Mouse (Mus musculus): Measurements from ENCODE around the gene Nr1i2. TPM values are rescaled to one million over a fixed set of nuclear protein-coding genes. Genes with fewer than 3 reads are reported as not detected.
A peak's percentile ranks its signal among the peaks of the same experiment; 100 is the strongest.

The Nr1i2 gene
- polyA plus RNA-seq, 1 experiment from 2014 or later = not detected

- no peaks in the 10 kb centered on the region for H3K9me3 ChIP-seq
- peak overlapping the region; percentile 58 for H3K27ac ChIP-seq (replicated peaks)
- no peak overlapping the region for H3K9ac ChIP-seq (replicated peaks)
- 64% methylated on average over 7 of the region's 7 CpGs for WGBS
- H3K4me3 ChIP-seq = no peak overlapping the region
- H3K4me2 ChIP-seq (replicated peaks) = peak overlapping the region; percentile 13; the same call in 1 of the 2 replicates
- H3K4me1 ChIP-seq = peaks cover 13% of the 10 kb centered on the region
- H3K36me3 ChIP-seq = no peaks in the 10 kb centered on the region
- no peak for ATAC-seq (ENCODE audit: low FRiP score, low read depth)
- no peaks in the 10 kb centered on the region for H3K27me3 ChIP-seq
These were observed 13.0 kb upstream of the Nr1i2 start for GRCm38 (mm10) chr16:38307651-38308050.

DNA sequence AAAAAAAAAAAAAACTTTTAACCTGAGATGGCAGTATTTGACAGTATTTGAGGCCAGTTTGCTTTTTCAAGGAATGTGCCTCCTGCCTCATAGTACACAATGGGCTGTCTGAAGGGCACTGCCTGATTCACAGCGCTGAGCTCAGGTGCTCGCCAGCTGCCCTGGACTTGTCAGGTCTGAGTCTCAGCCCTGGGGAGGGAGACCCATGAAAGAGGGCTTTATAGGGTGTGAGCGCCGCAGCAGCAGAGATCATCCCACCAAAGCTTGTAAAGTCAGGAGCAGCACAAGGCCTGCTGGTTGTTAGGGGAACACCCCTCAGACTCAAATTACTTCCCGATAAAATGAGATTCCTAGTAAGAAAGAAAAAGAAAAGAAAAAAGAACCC is 12.6 kb upstream of the Nr1i2 start:
- Histone ChIP-seq H3K4me2 (replicated peaks) (no peak overlapping the region), H3K27ac (replicated peaks) (no peak overlapping the region; the same call in 1 of the 2 replicates), H3K4me1 (peaks cover 13% of the 10 kb centered on the region), H3K27me3 (no peaks in the 10 kb centered on the region), H3K9me3 (no peaks in the 10 kb centered on the region), H3K36me3 (no peaks in the 10 kb centered on the region), H3K9ac (replicated peaks) (no peak overlapping the region), H3K4me3 (no peak overlapping the region)
- 0 out of 2 replicates have a peak, but pooled peaks have one; percentile 56 for ATAC-seq (ENCODE audit: low FRiP score, low read depth)
- 41% methylated on average over 5 of the region's 5 CpGs for WGBS

- peaks cover 13% of the 10 kb centered on the region for H3K4me1 ChIP-seq
- WGBS = 48% methylated on average over 18 of the region's 18 CpGs
- H3K4me3 ChIP-seq = no peak overlapping the region
- no peak overlapping the region for H3K4me2 ChIP-seq (replicated peaks)
- H3K9ac ChIP-seq (replicated peaks) = no peak overlapping the region
- H3K27ac ChIP-seq (replicated peaks) = no peak overlapping the region; the same call in 1 of the 2 replicates
- no peaks in the 10 kb centered on the region for H3K36me3 ChIP-seq
- ATAC-seq (ENCODE audit: low FRiP score, low read depth) = no peak
- H3K9me3 ChIP-seq = no peaks in the 10 kb centered on the region
- H3K27me3 ChIP-seq = no peaks in the 10 kb centered on the region
These were observed 12.1 kb upstream of the Nr1i2 start for GRCm38 (mm10) chr16:38306571-38307220.

DNA sequence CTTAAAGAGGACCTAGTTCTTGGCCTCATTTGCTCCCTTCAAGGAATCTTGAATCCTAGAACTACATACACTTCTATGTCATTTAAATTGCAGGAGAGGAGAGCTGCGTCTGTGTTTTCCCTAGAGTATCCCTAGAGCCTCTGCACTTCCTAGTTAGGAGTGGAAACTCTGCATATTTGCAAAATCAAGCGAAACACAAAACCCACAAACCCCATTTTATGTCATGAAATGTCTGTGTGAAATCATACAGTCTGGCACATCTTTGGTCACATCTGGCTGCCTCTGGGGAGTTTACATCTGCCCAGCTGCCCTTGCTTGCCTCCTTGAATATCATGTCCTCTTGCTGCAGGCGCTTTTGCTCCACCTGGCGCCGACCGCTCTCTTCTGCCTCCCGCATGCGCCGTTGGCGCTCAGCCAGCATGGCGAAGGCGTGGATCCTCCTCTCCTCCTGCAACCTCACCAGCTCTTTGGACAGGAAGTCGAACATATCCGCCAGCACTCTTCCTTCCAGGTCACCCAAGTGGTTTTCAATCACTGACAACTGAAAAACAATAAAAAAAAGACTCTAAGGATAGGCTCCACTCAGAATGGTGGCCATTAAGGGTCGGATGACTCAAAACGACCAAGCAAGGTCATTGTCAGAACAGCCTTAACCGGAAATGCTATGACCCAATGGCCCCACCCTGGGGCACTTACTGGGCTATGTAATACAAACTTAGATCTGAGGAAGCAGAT is 10.0 kb upstream of the Nr1i2 start:
- Histone ChIP-seq H3K9ac (replicated peaks) (no peak overlapping the region), H3K27ac (replicated peaks) (no peak overlapping the region), H3K4me2 (replicated peaks) (no peak overlapping the region), H3K36me3 (no peaks in the 10 kb centered on the region), H3K27me3 (no peaks in the 10 kb centered on the region), H3K4me1 (peaks cover 13% of the 10 kb centered on the region), H3K9me3 (no peaks in the 10 kb centered on the region), H3K4me3 (no peak overlapping the region)
- ATAC-seq (ENCODE audit: low FRiP score, low read depth) = no peak
- WGBS = 83% methylated on average over 17 of the region's 17 CpGs

DNA sequence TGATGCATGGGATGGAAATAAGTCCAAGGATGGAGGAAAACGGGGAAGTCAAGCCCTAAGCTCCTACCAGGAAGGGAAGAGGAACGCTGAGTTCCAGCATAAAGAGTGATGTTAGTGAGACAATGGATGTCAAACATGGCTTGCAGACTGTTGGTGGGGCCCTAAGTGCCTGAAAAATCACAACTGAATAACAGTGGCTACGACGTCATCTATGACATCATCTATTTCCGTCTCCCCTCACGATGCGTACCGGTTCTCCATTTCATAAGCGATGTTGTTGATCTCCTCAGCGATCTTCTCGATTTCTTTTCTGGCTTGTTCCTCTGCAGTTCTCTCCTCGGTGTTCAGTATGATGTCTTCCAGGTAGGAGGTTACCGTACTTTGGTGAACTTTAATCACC is 7.7 kb upstream of the Nr1i2 start:
- Histone ChIP-seq H3K4me3 (no peak overlapping the region), H3K27ac (replicated peaks) (no peak overlapping the region), H3K36me3 (no peaks in the 10 kb centered on the region), H3K4me1 (peaks cover 6% of the 10 kb centered on the region), H3K9me3 (no peaks in the 10 kb centered on the region), H3K9ac (replicated peaks) (no peak overlapping the region), H3K27me3 (no peaks in the 10 kb centered on the region), H3K4me2 (replicated peaks) (no peak overlapping the region)
- no peak for ATAC-seq (ENCODE audit: low FRiP score, low read depth)
- 91% methylated on average over 13 of the region's 13 CpGs for WGBS

- ATAC-seq (ENCODE audit: low FRiP score, low read depth) = no peak
- Histone ChIP-seq H3K27ac (replicated peaks) (no peak overlapping the region), H3K4me1 (no peaks in the 10 kb centered on the region), H3K9ac (replicated peaks) (no peak overlapping the region), H3K27me3 (no peaks in the 10 kb centered on the region), H3K4me2 (replicated peaks) (no peak overlapping the region), H3K9me3 (no peaks in the 10 kb centered on the region), H3K4me3 (no peak overlapping the region), H3K36me3 (no peaks in the 10 kb centered on the region)
- 87% methylated on average over 6 of the region's 6 CpGs for WGBS
These were observed 3.8 kb upstream of the Nr1i2 start for GRCm38 (mm10) chr16:38298410-38298809.

DNA sequence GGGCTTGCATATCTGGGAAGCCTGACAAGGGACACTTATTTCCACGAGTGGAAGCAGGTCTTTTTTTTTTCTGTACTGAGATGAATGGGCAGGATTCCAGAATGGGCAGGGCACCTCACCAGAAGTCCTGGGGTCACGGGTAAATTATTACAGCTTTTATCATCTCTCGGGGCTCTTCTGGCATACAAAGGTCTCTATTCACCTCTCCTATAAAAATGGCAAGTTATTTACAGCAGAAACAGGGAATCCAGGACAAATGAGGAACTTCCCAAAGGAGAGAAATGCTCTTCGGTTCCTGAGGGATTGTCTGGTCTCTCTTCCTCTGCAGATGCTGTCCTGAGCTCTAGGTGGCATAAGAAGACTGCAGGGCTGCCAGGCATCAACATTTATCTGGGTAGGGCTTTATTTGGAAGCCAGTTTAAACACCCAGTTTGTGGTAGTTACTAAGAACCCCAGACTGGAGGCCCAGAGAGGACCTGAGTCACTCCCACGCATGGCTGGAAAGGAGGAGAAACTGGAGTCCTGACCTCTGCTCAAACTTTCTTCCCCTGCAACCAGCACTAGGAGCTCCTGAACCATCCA is 816 bp upstream of the Nr1i2 start:
- Histone ChIP-seq H3K9ac (replicated peaks) (no peak overlapping the region), H3K27me3 (no peaks in the 10 kb centered on the region), H3K4me1 (no peaks in the 10 kb centered on the region), H3K36me3 (no peaks in the 10 kb centered on the region), H3K4me2 (replicated peaks) (no peak overlapping the region), H3K27ac (replicated peaks) (no peak overlapping the region), H3K9me3 (no peaks in the 10 kb centered on the region), H3K4me3 (no peak overlapping the region)
- WGBS = 59% methylated on average over 5 of the region's 5 CpGs
- ATAC-seq (ENCODE audit: low FRiP score, low read depth) = no peak

DNA sequence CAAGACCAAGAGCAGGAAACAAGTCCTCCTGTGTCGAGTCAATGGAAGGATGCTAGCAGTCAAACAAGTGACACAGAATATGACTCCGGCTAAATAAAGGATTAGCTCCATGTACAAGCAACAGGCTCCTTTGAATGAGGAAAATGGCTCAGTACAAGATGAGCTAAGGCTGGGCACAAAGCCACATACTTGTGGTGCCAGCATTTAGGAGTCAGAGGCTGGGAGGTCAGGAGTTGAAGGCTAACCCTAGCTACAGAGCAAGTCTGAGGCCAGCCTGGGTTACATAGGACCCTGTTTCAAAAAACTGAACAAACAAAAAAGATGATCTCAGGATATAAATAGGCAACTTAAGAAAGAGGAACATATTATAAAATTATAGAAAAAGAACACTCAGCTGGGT is 4.5 kb downstream of the Nr1i2 start:
- H3K27me3 ChIP-seq = no peaks in the 10 kb centered on the region
- no peaks in the 10 kb centered on the region for H3K4me1 ChIP-seq
- no peaks in the 10 kb centered on the region for H3K36me3 ChIP-seq
- no peak overlapping the region for H3K4me2 ChIP-seq (replicated peaks)
- ATAC-seq (ENCODE audit: low FRiP score, low read depth) = no peak
- H3K9ac ChIP-seq (replicated peaks) = no peak overlapping the region
- no peak overlapping the region for H3K27ac ChIP-seq (replicated peaks)
- H3K9me3 ChIP-seq = no peaks in the 10 kb centered on the region
- WGBS = 80% methylated on average over 2 of the region's 2 CpGs
- no peak overlapping the region for H3K4me3 ChIP-seq

DNA sequence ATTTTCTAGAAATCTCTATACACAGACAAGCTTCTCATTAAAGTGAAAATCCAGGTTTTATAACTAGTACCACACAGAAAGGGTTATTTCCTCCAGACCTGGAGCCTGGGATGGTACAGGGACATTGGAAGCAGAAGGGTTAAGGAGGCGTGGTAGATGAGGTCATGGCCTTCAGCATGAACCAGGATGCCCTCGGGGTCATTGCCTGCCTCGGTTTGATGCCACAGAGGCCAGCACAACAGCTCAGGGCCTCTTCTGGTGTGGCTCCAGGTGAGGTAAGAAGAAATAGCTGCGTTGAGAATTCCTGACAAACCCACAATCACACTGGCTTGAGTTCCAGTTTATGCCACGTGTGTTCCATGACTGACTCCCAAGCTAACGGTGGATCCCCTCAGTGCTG is 5.8 kb downstream of the Nr1i2 start:
- Histone ChIP-seq H3K9ac (replicated peaks) (no peak overlapping the region), H3K4me3 (no peak overlapping the region), H3K9me3 (no peaks in the 10 kb centered on the region), H3K27me3 (no peaks in the 10 kb centered on the region), H3K27ac (replicated peaks) (no peak overlapping the region), H3K4me1 (no peaks in the 10 kb centered on the region), H3K36me3 (no peaks in the 10 kb centered on the region), H3K4me2 (replicated peaks) (no peak overlapping the region)
- 42% methylated on average over 6 of the region's 6 CpGs for WGBS
- no peak for ATAC-seq (ENCODE audit: low FRiP score, low read depth)

DNA sequence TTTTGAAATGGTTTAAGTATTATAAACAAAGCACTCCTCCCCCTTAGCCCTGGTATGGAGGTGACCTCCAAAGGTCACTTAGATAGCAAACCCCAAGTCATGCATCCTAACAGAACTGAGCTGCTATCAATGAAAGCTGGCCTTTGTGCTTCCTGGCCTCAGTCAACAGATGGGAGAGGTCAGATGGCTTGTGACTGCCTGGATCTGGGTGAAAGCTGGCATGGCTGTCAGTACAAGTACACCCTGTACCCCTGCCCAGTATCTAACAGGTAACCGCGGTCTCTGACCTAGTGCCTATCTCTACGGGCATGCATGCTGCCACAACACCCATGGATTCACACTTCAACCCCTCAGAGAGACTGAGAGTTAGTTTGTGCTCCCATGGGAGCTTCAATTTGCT is 6.9 kb downstream of the Nr1i2 start:
- Histone ChIP-seq H3K9me3 (no peaks in the 10 kb centered on the region), H3K4me2 (replicated peaks) (no peak overlapping the region), H3K4me3 (no peak overlapping the region), H3K9ac (replicated peaks) (no peak overlapping the region), H3K27me3 (no peaks in the 10 kb centered on the region), H3K27ac (replicated peaks) (no peak overlapping the region), H3K4me1 (no peaks in the 10 kb centered on the region), H3K36me3 (no peaks in the 10 kb centered on the region)
- no peak for ATAC-seq (ENCODE audit: low FRiP score, low read depth)
- 93% methylated on average over 3 of the region's 3 CpGs for WGBS

DNA sequence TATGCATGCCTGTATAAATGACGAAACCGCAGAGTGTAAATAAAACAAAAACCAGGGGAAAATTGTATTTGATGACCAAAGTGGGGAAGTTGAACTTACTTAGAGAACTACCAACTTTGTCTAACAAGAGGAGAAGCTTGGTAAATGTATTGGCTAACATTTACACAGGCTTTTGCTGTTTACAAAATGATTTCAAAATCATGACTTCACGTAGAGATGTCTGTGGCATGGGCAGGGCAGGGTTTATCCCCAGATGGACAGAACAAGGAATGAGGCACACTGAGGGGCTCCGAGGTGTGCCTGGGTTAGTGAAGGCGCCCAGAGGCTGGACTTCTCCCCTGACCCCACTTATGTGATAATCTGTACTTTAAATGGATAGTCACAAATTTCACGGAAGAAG is 7.3 kb downstream of the Nr1i2 start:
- Histone ChIP-seq H3K36me3 (no peaks in the 10 kb centered on the region), H3K9ac (replicated peaks) (no peak overlapping the region), H3K4me1 (no peaks in the 10 kb centered on the region), H3K27ac (replicated peaks) (no peak overlapping the region), H3K27me3 (no peaks in the 10 kb centered on the region), H3K4me2 (replicated peaks) (no peak overlapping the region), H3K9me3 (no peaks in the 10 kb centered on the region), H3K4me3 (no peak overlapping the region)
- WGBS = 84% methylated on average over 6 of the region's 6 CpGs
- ATAC-seq (ENCODE audit: low FRiP score, low read depth) = no peak

- H3K27ac ChIP-seq (replicated peaks) = no peak overlapping the region
- no peak overlapping the region for H3K9ac ChIP-seq (replicated peaks)
- no peaks in the 10 kb centered on the region for H3K4me1 ChIP-seq
- no peak for ATAC-seq (ENCODE audit: low FRiP score, low read depth)
- no peaks in the 10 kb centered on the region for H3K9me3 ChIP-seq
- H3K36me3 ChIP-seq = no peaks in the 10 kb centered on the region
- H3K27me3 ChIP-seq = no peaks in the 10 kb centered on the region
- no peak overlapping the region for H3K4me3 ChIP-seq
- WGBS = 76% methylated on average over 4 of the region's 4 CpGs
- H3K4me2 ChIP-seq (replicated peaks) = no peak overlapping the region
These were observed 8.1 kb downstream of the Nr1i2 start for GRCm38 (mm10) chr16:38286541-38286940.

Data from midbrain, embryonic 12.5 days (tissue).